Mouse (Mus musculus) monocyte, adult 5-6 weeks (primary cell): Measurements from ENCODE around the gene Efcab9. TPM values are rescaled to one million over a fixed set of nuclear protein-coding genes. Genes with fewer than 3 reads are reported as not detected.

ENCODE experiments used
- ATAC-seq: fragments of 153-309, 156-312 bp; replicated peaks from 2 replicates; pipeline ENCODE4 v1.8.0; 2017; ENCODE audit warnings: mild to moderate bottlenecking; ENCODE audit not compliant: low TSS enrichment, insufficient number of reproducible peaks, severe bottlenecking, poor library complexity, low FRiP score
- total RNA-seq: library from RNA; stranded (forward); fragments of 200-1000, 200-491, 200-594 nt; gene quantifications from 3 replicates; pipeline ENCODE4 v1.2.3, GENCODE M21; 2017

Efcab9 gene
- total RNA-seq, 1 experiment from 2014 or later = 9.8 TPM

GRCm38 (mm10) chr11:32558677-32559076 lies 26.8 kb upstream of the Efcab9 start:
- no peak for ATAC-seq

- peak; percentile 10; the same call in 1 of the 2 replicates for ATAC-seq
Measured at GRCm38 (mm10) chr11:32558026-32558425, 26.1 kb upstream of the Efcab9 start.

- ATAC-seq = no peak
Measured at GRCm38 (mm10) chr11:32556333-32556990, 24.6 kb upstream of the Efcab9 start.

GRCm38 (mm10) chr11:32555103-32555689 lies 23.3 kb upstream of the Efcab9 start:
- ATAC-seq = no peak

GRCm38 (mm10) chr11:32554141-32555091 lies 22.5 kb upstream of the Efcab9 start:
- ATAC-seq = peak; percentile 58

GRCm38 (mm10) chr11:32553311-32554140 lies 21.6 kb upstream of the Efcab9 start:
- ATAC-seq = peak; percentile 13

- peak; percentile 19 for ATAC-seq
Measured at GRCm38 (mm10) chr11:32552401-32553090, 20.7 kb upstream of the Efcab9 start.

- ATAC-seq = no peak
Measured at GRCm38 (mm10) chr11:32551579-32552297, 19.9 kb upstream of the Efcab9 start.

- ATAC-seq = no peak
Measured at GRCm38 (mm10) chr11:32551056-32551455, 19.2 kb upstream of the Efcab9 start.

GRCm38 (mm10) chr11:32550102-32550501 lies 18.2 kb upstream of the Efcab9 start:
- no peak for ATAC-seq

GRCm38 (mm10) chr11:32549236-32549635 lies 17.4 kb upstream of the Efcab9 start:
- no peak for ATAC-seq

GRCm38 (mm10) chr11:32548240-32548639 lies 16.4 kb upstream of the Efcab9 start:
- ATAC-seq = no peak

GRCm38 (mm10) chr11:32547391-32547947 lies 15.6 kb upstream of the Efcab9 start:
- ATAC-seq = no peak

- ATAC-seq = no peak
Measured at GRCm38 (mm10) chr11:32546483-32546882, 14.6 kb upstream of the Efcab9 start.

- ATAC-seq = no peak
Measured at GRCm38 (mm10) chr11:32545605-32546004, 13.7 kb upstream of the Efcab9 start.

- ATAC-seq = no peak
Measured at GRCm38 (mm10) chr11:32544497-32544896, 12.6 kb upstream of the Efcab9 start.

GRCm38 (mm10) chr11:32544041-32544440 lies 12.2 kb upstream of the Efcab9 start:
- ATAC-seq = no peak
